In genomic region chr3:80205351-80205750, GRCm38 (mm10) we compare ENCODE assay signal across 22 mouse cellular contexts.
DNase-seq lines count a peak whose midpoint lies in the region; ATAC-seq and TF ChIP-seq lines count a peak whose summit lies in the region.
"Had no signal": no experiment of that assay in that cellular context is flagged by ENCODE, and none has a peak within 500 bp of the region (broad histone marks: within the 10 kb centered on the region; RNA-seq: fewer than 3 reads in every experiment).

No protein-coding gene starts in this region.

- H3K27me3 ChIP-seq in forebrain, postnatal 0 days (ENCODE audit: insufficient read depth, low read length): no peaks in the 10 kb centered on the region
- H3K27me3 ChIP-seq in forebrain, embryonic 12.5 days: no peaks in the 10 kb centered on the region
- H3K27me3 ChIP-seq in liver, embryonic 11.5 days (replicated peaks; ENCODE audit: control insufficient read depth, insufficient read depth, low read length): no peaks in the 10 kb centered on the region
- H3K27me3 ChIP-seq: limb, embryonic 13.5 days; neural tube, embryonic 13.5 days had no signal

- no peaks in the 10 kb centered on the region for H3K9me3 ChIP-seq in forebrain, postnatal 0 days (ENCODE audit: low read length)
- no peaks in the 10 kb centered on the region for H3K9me3 ChIP-seq in forebrain, embryonic 12.5 days
- H3K9me3 ChIP-seq in liver, embryonic 11.5 days (ENCODE audit: control insufficient read depth, low read length): no peaks in the 10 kb centered on the region
- H3K9me3 ChIP-seq: forebrain, embryonic 10.5 days; hindbrain, embryonic 10.5 days; limb, embryonic 13.5 days; neural tube, embryonic 13.5 days had no signal

- TF ChIP-seq CTCF in forebrain, postnatal 0 days (IDR thresholded peaks at IDR 0.05; ENCODE audit: low read depth): no peak

- H3K9ac ChIP-seq in forebrain, postnatal 0 days: no peak overlapping the region
- H3K9ac ChIP-seq in forebrain, embryonic 12.5 days: no peak overlapping the region
- H3K9ac ChIP-seq in liver, embryonic 11.5 days (ENCODE audit: low read depth, low read length): no peak overlapping the region
- H3K9ac ChIP-seq: limb, embryonic 13.5 days; liver, embryonic 14.5 days; neural tube, embryonic 13.5 days had no signal

- peaks cover 9% of the 10 kb centered on the region; the same call in 1 of the 2 replicates for H3K4me1 ChIP-seq in forebrain, postnatal 0 days (ENCODE audit: insufficient read depth)
- peaks cover 7% of the 10 kb centered on the region; the same call in 1 of the 2 replicates for H3K4me1 ChIP-seq in forebrain, embryonic 12.5 days
- H3K4me1 ChIP-seq in liver, embryonic 11.5 days (replicated peaks; ENCODE audit: control insufficient read depth, insufficient read depth, low read length): no peaks in the 10 kb centered on the region
- H3K4me1 ChIP-seq: limb, embryonic 13.5 days had no signal

- no peaks in the 10 kb centered on the region; the same call in 1 of the 2 replicates for H3K36me3 ChIP-seq in forebrain, postnatal 0 days (ENCODE audit: insufficient read depth)
- H3K36me3 ChIP-seq in forebrain, embryonic 12.5 days (replicated peaks): no peaks in the 10 kb centered on the region
- no peaks in the 10 kb centered on the region for H3K36me3 ChIP-seq in liver, embryonic 11.5 days (ENCODE audit: control insufficient read depth, insufficient read depth, low read length)
- H3K36me3 ChIP-seq: forebrain, embryonic 10.5 days; hindbrain, embryonic 10.5 days; limb, embryonic 13.5 days; neural tube, embryonic 13.5 days had no signal

- H3K4me2 ChIP-seq in forebrain, postnatal 0 days (ENCODE audit: low read depth): no peak overlapping the region
- H3K4me2 ChIP-seq in forebrain, embryonic 12.5 days: no peak overlapping the region
- no peak overlapping the region for H3K4me2 ChIP-seq in liver, embryonic 11.5 days
- H3K4me2 ChIP-seq: limb, embryonic 13.5 days; midbrain, embryonic 11.5 days; neural tube, embryonic 13.5 days had no signal

- H3K4me3 ChIP-seq in forebrain, postnatal 0 days (ENCODE audit: low read depth, low read length): no peak overlapping the region
- no peak overlapping the region for H3K4me3 ChIP-seq in forebrain, embryonic 12.5 days (replicated peaks)
- H3K4me3 ChIP-seq in liver, embryonic 11.5 days (ENCODE audit: low read depth, low read length): no peak overlapping the region
- H3K4me3 ChIP-seq: forebrain, embryonic 10.5 days; hindbrain, embryonic 10.5 days; limb, embryonic 13.5 days; neural tube, embryonic 13.5 days had no signal

- DNase-seq in forebrain, postnatal 0 days: peak; percentile 18
- peak; percentile 75 for DNase-seq in right cerebral cortex, adult 18-20 months
- DNase-seq in right cerebral cortex, postnatal 4 days: no peak
- DNase-seq in left cerebral cortex, adult 9 months (ENCODE audit: low spot score in 2 of 2): peak; percentile 65 to 76
- DNase-seq in liver, embryonic 11.5 days (ENCODE audit: low spot score): no peak
- DNase-seq in natural killer cell, adult 2 months (ENCODE audit: low spot score in 2 of 2): no peak
- DNase-seq in MN1 (ENCODE audit: low spot score): no peak
- DNase-seq: cerebellum, adult 18-20 months; cerebellum, postnatal 25 days; gastrocnemius, postnatal 36 days; kidney, adult 11 months; thymus, postnatal 36 days had no signal

- no peak overlapping the region for H3K27ac ChIP-seq in forebrain, postnatal 0 days (ENCODE audit: low read depth, low read length)
- no peak overlapping the region for H3K27ac ChIP-seq in forebrain, embryonic 12.5 days
- H3K27ac ChIP-seq in liver, embryonic 11.5 days (ENCODE audit: low read depth, low read length): no peak overlapping the region
- H3K27ac ChIP-seq: forebrain, embryonic 10.5 days; hindbrain, embryonic 10.5 days; hindbrain, postnatal 0 days; limb, embryonic 13.5 days; liver, embryonic 14.5 days; neural tube, embryonic 13.5 days had no signal

- ATAC-seq in forebrain, postnatal 0 days: no peak
- no peak for ATAC-seq in forebrain, embryonic 12.5 days (ENCODE audit: low FRiP score)
- ATAC-seq in liver, embryonic 11.5 days (replicated peaks; ENCODE audit: low FRiP score): no peak
- ATAC-seq: activated CD4-positive, CD25-positive, alpha-beta regulatory T cell, adult 4 months; CD4-positive, CD25-positive, alpha-beta regulatory T cell, adult 4 months; hindbrain, postnatal 0 days had no signal

- 32% methylated on average over 6 of the region's 6 CpGs for WGBS in forebrain, postnatal 0 days
- 61% methylated on average over 6 of the region's 6 CpGs for WGBS in forebrain, embryonic 12.5 days
- WGBS in liver, embryonic 11.5 days: 78% methylated on average over 6 of the region's 6 CpGs

Comparison
In these comparisons a context has a peak if more than half of its experiments do, and no peak if none do; other contexts are left out.
1. DNase-seq: peak in forebrain, postnatal 0 days (single experiment), right cerebral cortex, adult 18-20 months (single experiment) and left cerebral cortex, adult 9 months (2 of 2); none in right cerebral cortex, postnatal 4 days (single experiment), liver, embryonic 11.5 days (single experiment), natural killer cell, adult 2 months (0 of 2) and MN1 (single experiment).